Mouse (Mus musculus): Measurements from ENCODE around the gene Glyr1.

Gene Glyr1

GRCm38 (mm10) chr16:4964731-4965391 lies 84.8 kb downstream of the Glyr1 start:
- in situ Hi-C loops (cut with MboI, MseI), result loop anchor here in 1 of 2 experiments (5.0 kb wide), 1 partner anchor 177 kb away; no protein-coding TSS in a partner anchor
